Mouse (Mus musculus): ENCODE data around the gene Vstm4. TPM values are rescaled to one million over a fixed set of nuclear protein-coding genes. Genes with fewer than 3 reads are reported as not detected.

Vstm4 gene
- total RNA-seq (2021) = 1 to 10 TPM; 4.7 to 5.0 TPM
- long read RNA-seq, experiment 1, partial matches to known transcripts = 0 of 5 reads
- long read RNA-seq, experiment 1, other reads (novel, unspliced or antisense) = 1 of 5 reads
- long read RNA-seq, experiment 2, transcript Vstm4-201 (8 exons, 2,745 nt) = major isoform, 10 of 13 reads
- long read RNA-seq, experiment 2, partial matches to known transcripts = 2 of 13 reads
- long read RNA-seq, experiment 2, other reads (novel, unspliced or antisense) = 1 of 13 reads

DNA sequence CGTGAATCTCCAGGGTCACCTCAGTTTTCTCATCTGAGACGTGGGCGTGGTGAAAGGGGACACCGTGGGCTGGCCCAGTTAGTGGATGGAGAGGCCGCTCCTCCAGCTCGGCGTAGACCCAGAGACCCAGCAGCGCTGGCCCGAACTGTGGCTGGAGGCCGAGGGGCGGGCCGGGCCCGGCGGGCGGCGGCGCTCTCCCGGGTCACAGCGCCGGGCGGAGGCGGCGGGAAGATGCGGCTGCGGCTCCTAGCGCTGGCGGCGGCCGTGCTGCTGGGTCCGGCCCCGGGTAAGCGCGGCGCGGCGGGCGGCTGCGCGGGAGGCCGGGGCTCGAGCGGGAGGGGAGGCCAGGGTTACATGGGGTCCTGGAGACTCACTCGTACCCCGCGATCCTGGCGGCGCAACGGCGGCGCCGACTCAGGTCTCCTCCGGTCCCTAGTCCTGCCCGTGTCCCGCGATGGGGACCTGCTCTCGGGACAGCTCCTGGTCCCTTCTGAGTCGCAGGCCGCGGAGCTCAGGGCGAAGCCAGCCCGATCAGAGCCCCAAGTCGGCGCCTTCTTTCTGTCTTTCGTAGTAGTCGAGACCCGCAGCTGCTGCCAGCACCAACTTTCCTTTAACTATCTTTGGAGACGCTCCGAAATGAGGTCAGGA is at the start of gene Vstm4:
TSS of gene Vstm4 (plus strand) at position 76 of the 648 bp plus-strand sequence.
- peak; percentile 29 to 42 for DNase-seq (ENCODE audit: low spot score in 2 of 2)

DNA sequence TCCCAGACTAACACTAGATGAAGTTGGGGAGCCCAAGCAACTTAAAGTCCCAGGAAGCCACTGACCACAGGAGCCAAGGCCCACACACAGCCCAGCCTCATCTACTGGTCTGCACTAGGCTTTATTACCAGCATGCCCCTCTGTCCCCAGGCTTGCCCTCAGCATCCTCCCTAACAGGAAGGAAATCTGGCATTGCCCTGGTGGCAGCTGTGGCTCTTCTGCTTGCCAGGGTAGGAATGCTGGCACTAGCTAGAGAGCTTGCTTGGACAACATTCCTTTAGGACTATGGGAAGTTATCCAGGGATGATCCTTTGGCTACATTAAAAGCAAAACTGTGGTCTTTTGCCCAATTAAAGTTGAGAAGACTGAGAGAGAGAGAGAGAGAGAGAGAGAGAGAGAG is 46.4 kb upstream of the Vstm4 start:
- no peak for DNase-seq (ENCODE audit: low spot score in 2 of 2)

DNA sequence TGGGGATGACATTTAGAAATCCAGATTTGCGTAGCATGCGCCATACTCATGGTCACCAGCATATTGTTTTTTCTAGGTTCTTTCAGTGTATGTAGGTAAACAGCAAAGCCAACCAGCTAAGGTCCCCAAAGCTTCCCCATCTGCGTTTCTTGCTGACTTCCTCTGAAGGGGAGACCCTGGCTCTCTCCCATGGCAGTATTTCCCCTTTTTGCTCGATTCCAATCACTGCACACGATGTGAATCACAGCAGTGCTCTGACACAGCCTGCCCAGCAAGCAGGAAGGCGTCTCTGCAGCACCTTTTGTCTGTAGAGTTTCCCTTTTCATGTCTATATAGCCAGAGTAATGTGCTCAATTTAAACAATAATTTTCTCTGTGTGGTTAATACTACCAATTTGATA is 44.1 kb upstream of the Vstm4 start:
- no peak for DNase-seq (ENCODE audit: low spot score in 2 of 2)

DNA sequence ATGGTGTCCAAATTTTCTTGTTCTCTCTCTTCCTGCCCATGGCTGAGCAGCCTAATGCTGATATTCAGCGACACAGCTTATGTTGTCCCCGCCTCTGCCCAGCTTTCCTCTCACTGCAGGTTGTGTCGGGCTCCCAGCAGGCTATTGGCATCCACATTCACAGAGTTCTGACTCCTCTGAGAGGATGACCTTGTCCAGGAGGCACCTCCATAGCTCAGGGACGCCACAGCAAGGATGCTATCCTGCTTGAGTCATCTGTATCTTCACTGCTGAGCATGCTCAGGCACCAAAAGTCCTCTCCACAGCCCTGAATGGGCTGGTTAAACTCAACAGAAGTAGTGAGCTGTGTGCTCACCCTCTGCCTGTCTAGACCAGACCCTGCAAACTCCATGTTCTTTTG is 41.6 kb upstream of the Vstm4 start:
- DNase-seq (ENCODE audit: low spot score in 2 of 2) = no peak

DNA sequence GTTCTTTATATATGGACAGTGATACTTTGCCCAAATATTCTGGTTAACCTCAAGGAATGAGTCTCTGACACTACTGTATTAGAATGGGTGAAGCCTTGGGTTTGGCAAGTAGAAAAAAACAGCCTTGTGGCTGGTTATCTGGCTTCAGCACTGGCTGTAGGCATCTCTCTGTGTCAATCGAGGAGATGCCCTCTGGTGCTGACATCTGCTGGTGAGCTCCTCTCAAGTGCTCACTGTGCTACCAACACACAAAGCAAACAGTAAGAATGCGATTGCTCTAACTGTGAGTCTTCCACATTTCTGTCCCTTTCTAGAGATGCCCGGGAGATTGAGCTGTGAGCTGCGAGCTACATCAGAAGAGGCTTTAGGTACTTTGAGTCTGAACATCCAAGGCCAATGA is 40.0 kb upstream of the Vstm4 start:
- no peak for DNase-seq (ENCODE audit: low spot score in 2 of 2)

DNA sequence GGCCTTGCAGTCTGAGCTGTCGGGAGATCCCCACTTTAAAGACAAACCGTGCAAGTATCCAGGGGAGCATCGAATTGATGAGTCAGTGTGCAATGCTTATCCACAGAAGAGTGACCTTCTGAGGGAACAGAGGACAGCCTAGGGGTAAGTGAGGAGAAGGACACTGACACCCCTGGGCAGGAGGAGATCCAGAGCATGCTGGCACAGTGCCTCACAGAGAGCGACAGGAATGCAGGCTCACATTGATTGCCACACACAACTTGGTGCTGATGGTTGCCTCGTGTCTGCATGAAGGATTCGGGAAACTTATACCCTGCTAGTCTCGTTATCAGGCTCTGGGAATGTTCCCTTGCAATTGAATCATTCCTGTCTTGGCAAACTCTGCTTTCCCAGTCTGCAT is 39.3 kb upstream of the Vstm4 start:
- DNase-seq (ENCODE audit: low spot score in 2 of 2) = no peak

DNA sequence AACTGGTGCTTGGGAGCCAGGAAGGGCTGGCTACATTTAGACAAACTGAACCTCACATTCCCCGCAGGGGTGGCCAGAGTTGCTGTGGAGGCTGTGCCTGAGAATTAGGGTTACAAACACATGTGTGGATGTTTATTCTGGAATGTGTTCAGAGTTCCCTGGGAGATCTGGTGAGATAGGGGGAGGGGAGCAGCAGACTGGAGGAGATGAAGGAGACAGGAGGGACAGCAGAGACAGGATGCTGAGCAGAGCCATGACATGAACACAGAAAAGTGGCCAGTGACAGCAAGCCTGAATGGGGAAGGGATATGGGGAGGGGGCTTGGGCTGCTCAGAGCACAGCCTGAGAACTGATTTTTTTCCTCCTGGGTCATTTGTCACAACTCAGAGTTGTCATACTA is 37.3 kb upstream of the Vstm4 start:
- DNase-seq (ENCODE audit: low spot score in 2 of 2) = no peak

DNA sequence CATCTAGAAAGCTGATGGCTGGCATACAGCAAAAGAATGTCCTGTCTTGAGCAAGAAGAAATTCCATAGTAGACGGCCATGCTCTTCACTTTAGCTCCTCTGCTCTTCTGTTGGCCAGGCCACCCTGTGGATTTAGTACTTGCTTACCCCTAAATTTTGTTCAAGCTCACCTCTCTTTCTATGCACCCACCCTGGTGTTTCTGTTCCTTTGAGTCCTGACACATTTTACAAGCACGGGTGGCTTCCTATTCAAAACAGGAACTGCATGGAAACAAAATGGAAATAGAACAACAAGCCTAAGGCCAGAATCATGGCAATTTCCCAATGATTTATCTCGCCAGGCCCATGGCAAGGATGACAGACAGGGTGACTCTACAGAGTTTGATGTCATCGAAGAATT is 33.7 kb upstream of the Vstm4 start:
- DNase-seq (ENCODE audit: low spot score in 2 of 2) = no peak

DNA sequence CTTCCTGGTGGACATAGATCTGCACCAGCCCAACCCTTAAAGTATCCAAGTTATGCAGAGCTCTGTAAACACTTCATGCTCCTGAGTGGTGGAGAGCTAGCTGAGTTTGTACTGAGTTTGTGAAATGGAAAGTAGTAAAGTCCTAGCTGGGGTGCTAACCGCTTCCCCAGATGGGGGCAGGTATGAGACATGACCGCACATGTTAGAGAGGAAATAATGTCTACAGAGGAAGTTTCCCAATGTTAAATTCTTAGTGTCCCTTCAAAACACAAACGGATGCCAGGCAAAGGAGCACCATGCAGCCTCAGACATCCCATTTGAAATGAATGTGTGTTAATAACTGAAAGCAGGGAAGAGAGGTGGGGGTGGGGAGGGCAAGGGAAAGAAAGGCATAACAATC is 32.7 kb upstream of the Vstm4 start:
- no peak for DNase-seq (ENCODE audit: low spot score in 2 of 2)

DNA sequence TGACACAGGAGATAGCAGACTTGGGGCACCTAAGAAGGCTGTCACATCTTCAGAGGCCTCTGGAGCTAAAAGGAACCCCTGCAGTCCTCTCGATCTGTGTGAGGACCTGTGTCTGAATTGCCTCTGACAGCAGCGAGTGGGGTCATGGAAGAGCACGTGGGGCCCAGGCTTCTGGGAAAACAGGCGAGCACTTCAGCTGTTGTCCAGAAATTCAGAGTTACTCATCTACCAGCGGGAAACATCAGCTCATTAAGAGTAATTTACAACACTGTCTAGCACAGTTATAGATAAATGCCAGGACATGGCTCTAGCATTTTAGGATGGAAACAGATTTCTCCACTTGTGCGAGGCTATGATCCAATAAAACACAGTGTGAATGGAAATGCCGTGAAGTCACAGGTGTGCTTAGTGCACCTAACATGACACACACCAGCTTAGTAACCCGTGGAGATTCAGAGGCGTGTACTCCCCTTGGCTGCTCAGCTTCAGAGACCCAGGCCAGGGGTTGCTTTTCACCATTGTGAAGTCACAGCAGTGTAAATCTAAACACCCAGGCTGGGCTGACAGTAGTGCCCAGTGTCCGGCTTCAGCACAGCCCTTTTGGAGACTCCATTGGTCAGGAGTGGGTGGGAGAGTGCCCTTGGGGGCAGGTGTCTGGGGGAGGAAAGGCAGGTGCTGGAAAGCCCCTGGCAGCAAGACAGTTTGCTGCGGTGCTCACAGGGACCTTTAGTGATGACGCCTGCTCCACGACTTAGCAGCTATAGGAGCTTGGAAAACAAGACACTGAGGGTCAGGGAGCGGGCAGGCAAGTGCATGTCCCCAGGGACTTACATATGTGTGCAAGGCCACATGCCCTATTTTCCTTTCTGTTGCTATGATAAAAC is 32.0 kb upstream of the Vstm4 start:
- DNase-seq (ENCODE audit: low spot score in 2 of 2) = no peak

DNA sequence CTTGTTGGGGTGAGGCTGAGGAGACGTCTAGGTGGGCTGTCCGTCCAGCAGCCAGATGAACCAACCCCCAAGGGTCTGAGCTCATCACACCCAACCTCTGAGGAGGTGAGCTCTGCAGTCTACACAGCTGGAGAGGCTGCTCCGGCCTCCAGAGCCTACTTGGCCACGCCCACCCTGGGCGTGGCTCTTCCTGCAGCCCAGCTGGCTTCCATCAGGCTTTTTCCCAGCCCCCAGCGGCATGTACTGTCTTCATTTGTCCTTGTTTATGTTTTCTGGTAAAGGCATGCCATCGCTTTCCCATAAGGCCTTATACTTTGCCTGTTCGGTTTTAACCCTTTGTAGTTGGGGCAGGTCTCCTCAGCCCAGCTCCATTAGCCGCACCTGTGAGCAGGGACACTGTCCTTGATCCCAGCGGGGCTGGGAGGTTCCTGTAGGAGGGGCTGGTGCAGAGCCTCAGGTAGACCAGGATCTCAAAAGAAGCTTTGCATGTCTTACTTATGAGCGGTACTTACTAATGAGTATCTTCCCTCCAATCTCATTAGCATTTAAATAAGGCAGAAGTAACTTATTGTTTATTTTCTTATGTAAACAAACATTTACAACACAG is 31.0 kb upstream of the Vstm4 start:
- DNase-seq (ENCODE audit: low spot score in 2 of 2) = no peak

DNA sequence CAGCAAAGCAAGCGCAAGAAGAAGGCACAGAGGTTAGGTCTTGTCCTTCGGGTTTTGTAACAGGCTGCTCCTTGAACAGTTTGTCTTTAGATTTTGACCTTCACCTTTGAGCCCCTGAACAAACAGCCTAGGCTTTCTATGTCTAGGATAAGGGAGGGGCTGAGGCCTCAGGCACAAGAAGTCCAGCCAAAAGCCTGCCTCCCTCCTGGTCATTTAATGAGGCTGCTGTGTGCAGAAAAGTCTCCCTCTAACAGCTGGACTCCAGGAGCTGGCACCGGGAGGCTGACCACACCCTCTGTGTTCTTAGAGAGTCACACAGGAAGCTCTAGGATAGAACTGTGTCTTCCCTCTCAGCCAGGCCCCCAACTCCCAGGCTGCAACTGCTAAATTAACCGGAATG is 29.4 kb upstream of the Vstm4 start:
- DNase-seq (ENCODE audit: low spot score in 2 of 2) = no peak

DNA sequence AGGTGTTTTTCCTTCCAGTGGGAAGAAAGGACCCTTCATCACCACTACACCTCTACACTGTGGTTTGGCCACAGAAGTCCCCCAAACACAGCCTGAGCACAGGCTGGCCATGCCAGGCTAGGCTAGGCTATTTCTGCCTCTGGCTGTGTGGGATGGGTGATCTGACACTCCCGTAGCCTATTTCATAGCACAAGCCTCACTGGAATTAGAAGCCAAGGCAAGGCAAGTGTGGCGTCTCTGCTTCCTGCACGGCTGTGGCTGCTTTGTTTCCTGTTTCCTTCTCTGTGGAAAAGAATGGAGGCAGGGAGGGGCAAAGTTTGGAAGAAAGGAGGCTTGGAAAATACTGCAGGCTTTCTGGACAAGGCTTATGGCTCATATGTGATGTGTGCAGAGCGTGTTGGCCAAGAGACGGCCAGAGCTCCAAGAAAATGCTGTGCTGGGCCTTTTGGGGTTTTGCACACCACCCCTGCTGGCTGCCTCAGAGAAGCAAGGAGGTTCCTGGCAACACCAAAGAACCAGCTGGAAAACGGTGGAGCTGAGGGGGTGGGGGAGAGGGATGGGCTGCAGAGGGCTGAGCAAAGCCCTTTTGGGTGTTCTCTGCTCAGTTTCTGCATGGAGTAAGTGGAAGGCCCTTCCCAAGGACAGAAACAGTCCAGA is 28.4 kb upstream of the Vstm4 start:
- peak; percentile 9 to 22 for DNase-seq (ENCODE audit: low spot score in 2 of 2)

DNA sequence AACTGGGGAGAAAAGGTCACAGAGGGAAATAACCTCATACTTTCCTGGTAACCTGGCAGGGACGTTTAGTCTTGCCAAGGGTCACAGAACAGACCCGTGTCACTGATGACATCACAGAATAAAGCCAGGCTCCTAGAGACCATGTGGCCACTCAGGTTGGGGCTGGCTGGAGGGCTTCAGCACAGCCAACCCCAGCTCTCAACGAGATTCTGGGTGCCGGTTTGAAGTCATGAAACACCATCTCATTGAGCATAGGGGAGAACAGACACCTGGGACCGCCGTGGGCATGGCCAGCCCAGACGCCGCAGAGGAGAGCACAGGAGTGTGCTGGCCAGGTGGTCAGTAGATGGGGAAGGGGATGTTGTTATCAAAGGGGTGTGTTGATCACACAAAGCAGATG is 22.7 kb upstream of the Vstm4 start, which contains the start of gene Fam170b:
TSS of gene Fam170b (plus strand) at position 116 of the 400 bp plus-strand sequence.
- DNase-seq (ENCODE audit: low spot score in 2 of 2) = no peak

DNA sequence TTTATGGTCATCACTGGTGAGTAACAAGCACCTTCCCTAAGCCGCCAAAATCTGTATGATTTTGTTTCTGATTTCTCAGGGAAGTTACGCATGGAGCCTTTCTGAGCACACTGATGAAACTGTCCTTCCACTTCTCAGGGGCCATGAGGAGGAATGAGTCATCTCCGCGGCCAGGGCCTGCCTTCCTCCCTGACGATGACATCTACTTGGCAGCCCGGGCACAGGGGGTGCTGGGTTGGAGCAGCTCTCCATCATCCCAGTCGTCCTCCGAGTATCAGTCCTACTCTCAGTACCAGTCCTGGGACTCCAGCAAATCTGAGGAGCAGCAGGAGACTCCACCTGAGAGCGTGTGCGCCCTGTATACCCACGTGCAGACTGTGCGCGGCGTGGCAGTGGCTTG is 21.4 kb upstream of the Vstm4 start:
- no peak for DNase-seq (ENCODE audit: low spot score in 2 of 2)

DNA sequence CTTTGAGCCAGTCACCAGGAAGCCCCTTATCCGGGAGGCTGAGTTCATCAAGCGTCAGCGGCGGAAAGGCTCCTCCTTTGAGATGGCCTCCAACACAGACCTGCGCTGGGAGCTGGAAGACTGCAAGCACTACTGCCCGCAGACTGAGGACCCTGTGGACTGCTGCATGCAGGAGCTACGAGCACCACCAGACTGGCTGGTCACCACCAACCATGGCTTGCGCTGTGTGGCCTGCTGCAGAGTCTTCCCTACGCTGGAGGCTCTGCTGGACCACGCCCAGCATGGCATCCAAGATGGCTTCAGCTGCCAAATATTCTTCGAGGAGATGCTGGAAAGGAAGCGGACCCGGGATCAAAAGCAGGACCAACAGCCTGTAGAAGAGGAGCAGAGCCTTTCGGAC is 21.0 kb upstream of the Vstm4 start:
- no peak for DNase-seq (ENCODE audit: low spot score in 2 of 2)

DNA sequence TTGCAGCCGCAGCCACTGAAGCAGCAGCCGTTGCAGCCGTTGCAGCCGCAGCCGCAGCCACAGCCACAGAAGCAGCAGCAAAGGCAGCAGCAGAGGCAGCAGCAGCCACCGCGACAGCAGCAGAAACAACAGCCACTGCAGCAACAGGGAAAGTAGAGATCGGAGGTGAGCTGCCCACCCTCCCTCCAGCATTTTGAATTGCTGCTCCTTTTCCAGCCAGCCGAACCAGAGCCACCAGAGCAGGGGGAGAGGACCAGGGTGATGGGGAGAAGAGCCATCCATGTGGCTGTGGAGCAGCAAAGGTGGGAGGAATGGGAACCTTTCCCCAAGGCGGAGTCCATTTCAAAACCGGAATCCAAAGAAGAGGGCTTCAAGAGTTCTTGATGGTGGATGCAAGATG is 20.4 kb upstream of the Vstm4 start:
- DNase-seq (ENCODE audit: low spot score in 2 of 2) = no peak

DNA sequence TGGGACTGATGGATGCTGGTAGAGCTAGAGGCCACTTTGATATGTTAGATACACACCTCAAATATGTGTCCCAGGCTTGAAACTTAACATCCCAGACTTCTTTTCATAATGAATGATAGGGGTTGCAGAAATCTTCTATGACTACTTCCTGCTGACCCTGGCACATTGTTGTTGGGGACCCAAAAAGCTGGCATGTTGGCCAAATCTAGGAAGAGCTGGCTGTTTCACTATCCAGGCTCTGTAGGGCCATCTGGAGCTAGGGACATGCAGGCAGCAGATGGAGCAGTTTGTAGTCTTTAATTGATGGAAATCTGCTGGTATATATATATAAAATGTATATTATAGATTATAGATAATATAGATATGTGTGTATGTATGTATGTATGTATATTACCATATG is 14.5 kb upstream of the Vstm4 start:
- DNase-seq (ENCODE audit: low spot score in 2 of 2) = no peak

DNA sequence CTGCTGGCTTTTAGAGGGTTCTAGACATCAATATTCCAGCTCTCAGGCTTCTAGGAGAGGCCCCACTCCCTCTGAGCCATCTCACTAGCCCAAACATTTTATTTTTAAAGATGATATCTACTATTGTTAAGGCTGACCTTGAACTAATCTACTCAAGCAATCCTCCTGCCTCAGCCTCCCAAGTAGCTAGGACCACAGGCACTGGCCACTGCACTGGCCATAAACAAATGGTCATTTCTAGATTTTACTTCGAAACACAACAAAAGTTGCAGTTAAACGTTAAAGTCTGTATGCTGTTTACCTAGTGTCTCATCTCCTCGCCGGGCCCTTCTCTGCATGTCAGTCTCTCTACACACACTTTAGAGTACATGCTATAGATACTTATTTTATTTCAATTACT is 2.5 kb upstream of the Vstm4 start:
- no peak for DNase-seq (ENCODE audit: low spot score in 2 of 2)

DNA sequence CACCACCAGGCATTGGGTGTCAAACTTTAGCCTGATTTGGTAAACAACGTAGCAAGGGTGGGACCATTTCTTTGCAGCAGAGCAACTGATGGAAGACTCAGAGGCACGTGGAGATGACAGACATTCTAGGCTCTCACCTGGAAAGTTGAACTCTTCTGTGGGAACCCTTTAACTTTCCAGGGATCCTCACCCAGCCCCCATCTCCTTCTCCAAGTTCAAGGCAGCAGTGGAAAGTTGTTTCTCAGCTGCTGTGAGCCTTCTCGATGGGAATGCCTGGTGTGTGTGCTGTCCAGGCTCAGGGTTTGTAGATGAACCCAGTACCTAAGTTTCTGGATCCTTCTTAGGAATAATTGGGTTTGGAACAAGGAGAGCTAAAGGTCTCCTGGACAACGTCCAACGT is 310 bp upstream of the Vstm4 start:
- no peak for DNase-seq (ENCODE audit: low spot score in 2 of 2)

DNA sequence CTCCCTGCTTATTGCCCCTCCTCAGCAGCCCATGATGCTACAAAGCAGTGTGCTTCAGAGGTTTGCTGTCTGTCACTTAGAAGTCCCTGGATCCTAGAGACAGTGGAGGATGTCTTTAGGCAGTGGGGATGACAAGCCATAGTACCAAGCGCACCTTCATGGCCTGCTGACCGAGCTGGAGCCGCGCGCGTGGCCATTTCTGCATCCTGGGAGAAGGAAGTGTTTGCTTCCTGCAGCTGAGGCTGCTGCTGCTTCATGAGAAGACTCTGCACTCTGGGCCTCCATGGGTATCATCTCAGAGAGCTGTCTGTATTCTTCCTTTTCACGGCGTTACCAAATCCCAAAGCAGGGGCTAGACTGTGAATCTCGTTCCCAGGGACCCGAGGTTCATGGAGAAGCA is 1.8 kb downstream of the Vstm4 start:
- no peak for DNase-seq (ENCODE audit: low spot score in 2 of 2)
